Mouse (Mus musculus): ENCODE results near the gene Cbwd1. TPM values are rescaled to one million over a fixed set of nuclear protein-coding genes. Genes with fewer than 3 reads are reported as not detected.
A peak's percentile ranks its signal among the peaks of the same experiment; 100 is the strongest.

Cbwd1 gene
- polyA plus RNA-seq (2015; fragmentation: Nextera tagmentation; extraction: Ambion mirVana), result 12.1 and 12.8 TPM in 2 replicates

- Histone ChIP-seq H3K9me3 (ENCODE audit: control insufficient read depth, low read length) (no peaks in the 10 kb centered on the region), H3K27ac (replicated peaks) (0 out of 2 replicates have a peak within 1 kb of the TSS, but pooled peaks have one; percentile 67), H3K36me3 (ENCODE audit: control insufficient read depth, insufficient read depth, low read length) (no peaks in the 10 kb centered on the region), H3K27me3 (ENCODE audit: control insufficient read depth, insufficient read depth, low read length) (no peaks in the 10 kb centered on the region), H3K4me3 (ENCODE audit: low read depth, low read length) (peak within 1 kb of the TSS; percentile 59), H3K4me1 (replicated peaks; ENCODE audit: control insufficient read depth, insufficient read depth) (no peaks in the 10 kb centered on the region), H3K9ac (ENCODE audit: low read length) (peak within 1 kb of the TSS; percentile 78), H3K4me2 (replicated peaks; ENCODE audit: low read depth) (peak within 1 kb of the TSS; percentile 65)
- TF ChIP-seq EP300 (optimal IDR thresholded peaks at IDR 0.05) (no peak), CTCF (IDR thresholded peaks at IDR 0.05; ENCODE audit: low read depth) (peak; percentile 94)
- WGBS, result under 1% methylated on average over 36 of the region's 36 CpGs
- DNase-seq (ENCODE audit: low spot score) (peak; percentile 99), ATAC-seq (ENCODE audit: low FRiP score, low TSS enrichment) (peak; percentile 100)
These were observed at the start of gene Cbwd1 for GRCm38 (mm10) chr19:24961172-24961962. Cbwd1 (minus strand) TSS chr19:24961610.

DNA sequence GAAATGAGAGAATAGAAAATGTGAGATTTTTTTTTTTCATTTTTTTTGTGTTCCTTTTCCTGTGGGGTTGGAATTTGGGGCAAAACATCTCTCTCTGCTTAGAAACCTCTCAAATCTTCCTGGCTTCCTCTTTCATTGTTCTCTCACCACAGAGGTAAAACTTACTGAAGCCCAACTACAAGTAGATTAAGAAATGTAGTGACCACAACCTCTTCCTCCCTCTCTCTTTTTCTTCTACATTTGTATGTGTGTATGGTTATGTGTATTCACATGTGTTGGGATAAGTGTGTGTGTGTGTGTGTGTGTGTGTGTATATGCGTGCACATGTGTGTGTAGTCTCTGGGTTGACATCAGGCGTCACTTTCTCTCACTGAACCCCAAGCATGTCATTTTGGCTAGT is 47.1 kb upstream of the Cbwd1 start:
- Histone ChIP-seq H3K9ac (ENCODE audit: low read length) (no peak overlapping the region), H3K4me1 (replicated peaks; ENCODE audit: control insufficient read depth, insufficient read depth) (no peaks in the 10 kb centered on the region), H3K27me3 (ENCODE audit: control insufficient read depth, insufficient read depth, low read length) (no peaks in the 10 kb centered on the region), H3K4me3 (ENCODE audit: low read depth, low read length) (no peak overlapping the region), H3K27ac (replicated peaks) (no peak overlapping the region), H3K9me3 (ENCODE audit: control insufficient read depth, low read length) (no peaks in the 10 kb centered on the region), H3K4me2 (replicated peaks; ENCODE audit: low read depth) (no peak overlapping the region), H3K36me3 (ENCODE audit: control insufficient read depth, insufficient read depth, low read length) (no peaks in the 10 kb centered on the region)
- TF ChIP-seq EP300 (optimal IDR thresholded peaks at IDR 0.05) (no peak), CTCF (IDR thresholded peaks at IDR 0.05; ENCODE audit: low read depth) (no peak)
- WGBS, result 95% methylated on average over 2 of the region's 2 CpGs
- ATAC-seq (ENCODE audit: low FRiP score, low TSS enrichment) (no peak), DNase-seq (ENCODE audit: low spot score) (no peak)

- Histone ChIP-seq H3K9ac (ENCODE audit: low read length) (no peak overlapping the region), H3K27me3 (ENCODE audit: control insufficient read depth, insufficient read depth, low read length) (no peaks in the 10 kb centered on the region), H3K9me3 (ENCODE audit: control insufficient read depth, low read length) (no peaks in the 10 kb centered on the region), H3K36me3 (ENCODE audit: control insufficient read depth, insufficient read depth, low read length) (no peaks in the 10 kb centered on the region), H3K27ac (replicated peaks) (no peak overlapping the region), H3K4me2 (replicated peaks; ENCODE audit: low read depth) (no peak overlapping the region), H3K4me3 (ENCODE audit: low read depth, low read length) (no peak overlapping the region), H3K4me1 (replicated peaks; ENCODE audit: control insufficient read depth, insufficient read depth) (no peaks in the 10 kb centered on the region)
- WGBS, result 78% methylated on average over 1 of the region's 1 CpGs
- ATAC-seq (ENCODE audit: low FRiP score, low TSS enrichment), result no peak
- TF ChIP-seq EP300 (optimal IDR thresholded peaks at IDR 0.05) (no peak), CTCF (IDR thresholded peaks at IDR 0.05; ENCODE audit: low read depth) (no peak)
- DNase-seq (ENCODE audit: low spot score), result no peak
These were observed 45.3 kb upstream of the Cbwd1 start for GRCm38 (mm10) chr19:25006686-25007085.

DNA sequence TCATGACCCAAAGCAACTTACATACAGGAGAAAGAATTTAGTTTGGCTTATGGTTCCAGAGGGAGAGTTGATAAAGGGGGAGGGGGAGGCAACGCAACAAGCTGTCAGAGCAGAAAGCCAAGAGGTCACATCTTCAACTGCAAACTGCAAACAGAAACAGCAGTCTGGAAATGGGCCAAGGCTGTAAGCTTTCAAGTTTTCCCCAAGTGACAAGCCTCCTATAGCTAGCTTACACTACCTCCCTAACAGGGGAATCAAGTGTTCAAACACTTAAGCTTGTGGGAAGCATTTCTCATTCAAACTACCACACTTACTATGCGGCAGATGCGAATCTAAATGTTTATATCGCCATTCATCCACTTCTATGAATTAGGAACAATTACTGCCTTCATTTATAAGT is 42.4 kb upstream of the Cbwd1 start:
- 28% methylated on average over 4 of the region's 4 CpGs for WGBS
- no peak for DNase-seq (ENCODE audit: low spot score)
- TF ChIP-seq EP300 (optimal IDR thresholded peaks at IDR 0.05), result no peak
- no peak for TF ChIP-seq CTCF (IDR thresholded peaks at IDR 0.05; ENCODE audit: low read depth)

DNA sequence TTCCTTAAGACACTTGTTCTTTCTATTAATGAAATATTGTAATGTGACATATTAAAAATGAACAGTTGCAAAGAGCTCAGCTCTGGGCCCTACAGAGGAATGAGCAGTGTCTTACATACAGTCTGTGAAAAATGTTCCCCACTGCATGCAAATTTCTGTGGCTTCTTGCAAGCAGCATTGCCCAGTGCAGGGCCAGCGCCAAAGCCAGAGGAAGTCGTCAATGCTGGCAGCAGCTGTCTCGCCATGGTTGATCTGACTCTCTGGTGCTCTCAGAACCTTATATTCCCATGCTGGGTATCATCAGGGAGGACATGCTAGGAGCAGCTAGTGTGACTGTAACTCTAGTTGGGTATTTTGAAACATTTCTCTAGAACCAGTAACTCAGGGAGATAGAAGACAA is 41.4 kb upstream of the Cbwd1 start:
- ATAC-seq (ENCODE audit: low FRiP score, low TSS enrichment) (no peak), DNase-seq (ENCODE audit: low spot score) (no peak)
- Histone ChIP-seq H3K27ac (replicated peaks) (no peak overlapping the region), H3K9ac (ENCODE audit: low read length) (no peak overlapping the region), H3K4me2 (replicated peaks; ENCODE audit: low read depth) (no peak overlapping the region), H3K9me3 (ENCODE audit: control insufficient read depth, low read length) (no peaks in the 10 kb centered on the region), H3K27me3 (ENCODE audit: control insufficient read depth, insufficient read depth, low read length) (no peaks in the 10 kb centered on the region), H3K4me1 (replicated peaks; ENCODE audit: control insufficient read depth, insufficient read depth) (no peaks in the 10 kb centered on the region), H3K4me3 (ENCODE audit: low read depth, low read length) (no peak overlapping the region), H3K36me3 (ENCODE audit: control insufficient read depth, insufficient read depth, low read length) (no peaks in the 10 kb centered on the region)
- WGBS, result 86% methylated on average over 3 of the region's 3 CpGs
- TF ChIP-seq EP300 (optimal IDR thresholded peaks at IDR 0.05), result no peak
- TF ChIP-seq CTCF (IDR thresholded peaks at IDR 0.05; ENCODE audit: low read depth), result no peak

More for the DNA sequence above, 42.4 kb upstream of the Cbwd1 start:
- Histone ChIP-seq H3K27ac (replicated peaks) (no peak overlapping the region), H3K4me3 (ENCODE audit: low read depth, low read length) (no peak overlapping the region), H3K4me2 (replicated peaks; ENCODE audit: low read depth) (no peak overlapping the region), H3K36me3 (ENCODE audit: control insufficient read depth, insufficient read depth, low read length) (no peaks in the 10 kb centered on the region), H3K27me3 (ENCODE audit: control insufficient read depth, insufficient read depth, low read length) (no peaks in the 10 kb centered on the region), H3K9ac (ENCODE audit: low read length) (no peak overlapping the region), H3K9me3 (ENCODE audit: control insufficient read depth, low read length) (no peaks in the 10 kb centered on the region), H3K4me1 (replicated peaks; ENCODE audit: control insufficient read depth, insufficient read depth) (no peaks in the 10 kb centered on the region)
- ATAC-seq (ENCODE audit: low FRiP score, low TSS enrichment), result no peak

GRCm38 (mm10) chr19:25002032-25002431 is 40.6 kb upstream of the Cbwd1 start:
- H3K4me1 ChIP-seq (replicated peaks; ENCODE audit: control insufficient read depth, insufficient read depth), result no peaks in the 10 kb centered on the region
- WGBS, result 70% methylated on average over 6 of the region's 6 CpGs
- H3K4me2 ChIP-seq (replicated peaks; ENCODE audit: low read depth), result no peak overlapping the region
- TF ChIP-seq CTCF (IDR thresholded peaks at IDR 0.05; ENCODE audit: low read depth), result no peak
- no peak for TF ChIP-seq EP300 (optimal IDR thresholded peaks at IDR 0.05)
- H3K9ac ChIP-seq (ENCODE audit: low read length), result no peak overlapping the region
- no peak overlapping the region for H3K4me3 ChIP-seq (ENCODE audit: low read depth, low read length)
- H3K36me3 ChIP-seq (ENCODE audit: control insufficient read depth, insufficient read depth, low read length), result no peaks in the 10 kb centered on the region
- H3K27ac ChIP-seq (replicated peaks), result no peak overlapping the region
- no peaks in the 10 kb centered on the region for H3K9me3 ChIP-seq (ENCODE audit: control insufficient read depth, low read length)
- DNase-seq (ENCODE audit: low spot score), result no peak
- H3K27me3 ChIP-seq (ENCODE audit: control insufficient read depth, insufficient read depth, low read length), result no peaks in the 10 kb centered on the region
- no peak for ATAC-seq (ENCODE audit: low FRiP score, low TSS enrichment)

Data from stomach, postnatal 0 days (tissue).